Mouse (Mus musculus) ovary, adult 2 months (tissue): ENCODE results near the gene Gm20605. TPM values are rescaled to one million over a fixed set of nuclear protein-coding genes. Genes with fewer than 3 reads are reported as not detected.

ENCODE experiments used
- polyA plus RNA-seq: library from polyadenylated mRNA; depleted of rRNA; stranded (reverse); fragments of >200 nt; gene quantifications from 2 replicates; pipeline ENCODE4 v1.2.3, GENCODE M21; 2012; rRNA removed

The Gm20605 gene
- 33.5 and 36.4 TPM in 2 replicates for polyA plus RNA-seq

DNA sequence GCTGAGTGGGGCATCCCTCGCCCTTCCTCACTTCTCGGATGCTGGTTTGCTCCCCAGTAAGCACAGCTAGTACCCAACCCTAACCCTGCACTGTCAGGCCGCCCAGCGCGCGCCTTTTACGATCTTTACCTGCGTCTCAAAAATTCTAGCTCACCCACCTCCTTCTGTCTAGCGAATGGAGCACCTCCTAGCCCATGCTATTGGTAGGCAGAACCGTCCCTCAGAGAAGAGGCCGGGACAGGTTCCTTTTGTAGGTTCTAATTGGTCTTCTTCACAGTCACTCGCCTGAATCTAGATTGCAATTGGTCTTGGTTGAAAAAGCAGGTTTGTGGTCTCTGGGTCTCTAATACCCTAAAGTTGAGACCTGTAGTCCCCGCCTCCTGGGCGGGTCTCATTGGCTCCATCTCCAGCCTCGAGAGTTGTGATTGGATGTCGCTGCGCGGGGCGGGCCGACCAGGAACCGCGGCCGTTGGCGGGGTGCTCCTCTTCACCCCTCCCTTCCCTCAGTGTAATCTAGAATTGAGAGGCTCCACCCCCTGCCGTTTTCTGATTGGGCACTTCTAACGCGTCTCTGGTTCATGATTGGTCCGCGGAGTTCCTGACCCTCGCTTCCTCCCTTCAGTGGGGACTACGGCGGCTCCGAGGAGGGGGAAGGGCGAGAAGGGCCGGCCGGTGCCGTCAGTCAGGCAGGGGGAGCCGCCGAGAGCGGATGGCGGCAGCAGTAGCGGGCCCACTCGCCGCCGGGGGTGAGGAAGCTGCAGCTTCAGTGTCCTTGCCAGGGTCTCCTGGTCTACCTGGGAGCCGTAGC lies at the start of gene Gm20605, which contains the start of the genes Fbxo24 and Lrch4:
TSS of gene Gm20605 (plus strand) at position 678 of the 808 bp plus-strand sequence.
TSS of gene Fbxo24 (minus strand) at position 505 of the 808 bp plus-strand sequence.
TSS of gene Lrch4 (plus strand) at position 624 of the 808 bp plus-strand sequence.

DNA sequence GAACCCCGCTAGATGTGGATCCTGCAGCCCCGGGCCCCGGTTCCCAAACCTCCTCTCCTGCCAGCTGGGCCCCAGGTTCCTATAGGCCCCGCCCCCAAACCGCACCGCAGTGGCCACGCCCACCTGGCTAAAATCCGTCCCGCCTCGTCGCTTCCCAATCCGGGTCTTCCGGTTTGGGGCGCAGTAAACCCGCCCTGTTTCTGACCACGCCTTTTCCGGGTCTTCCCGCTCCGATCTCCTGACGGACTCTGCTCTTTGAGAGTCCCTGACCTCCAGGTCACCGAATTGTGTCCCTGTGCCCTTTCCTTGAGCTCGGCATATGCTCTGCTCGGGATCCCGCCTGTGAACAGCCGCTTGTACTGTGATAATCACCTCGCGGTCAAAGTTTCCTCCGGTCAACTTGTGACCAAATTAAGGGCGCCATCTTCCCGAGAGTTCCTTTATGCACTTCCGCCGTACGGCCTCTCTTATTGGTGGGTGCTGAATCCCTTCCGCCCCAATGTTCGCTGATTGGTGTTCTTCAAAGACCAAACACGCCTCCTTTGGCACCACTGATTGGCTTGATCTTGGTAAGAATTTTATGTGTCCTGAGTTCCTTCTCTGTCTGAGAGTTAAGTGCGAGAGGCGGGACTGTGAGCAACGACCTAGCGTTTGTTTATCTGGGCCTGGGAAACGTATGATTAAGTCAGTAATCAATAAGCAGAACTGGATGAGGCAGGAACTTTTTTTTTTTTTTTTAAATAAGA lies 28.2 kb upstream of the Gm20605 start, which contains the start of gene Mospd3:
TSS of gene Mospd3 (minus strand) at position 440 of the 746 bp plus-strand sequence.

DNA sequence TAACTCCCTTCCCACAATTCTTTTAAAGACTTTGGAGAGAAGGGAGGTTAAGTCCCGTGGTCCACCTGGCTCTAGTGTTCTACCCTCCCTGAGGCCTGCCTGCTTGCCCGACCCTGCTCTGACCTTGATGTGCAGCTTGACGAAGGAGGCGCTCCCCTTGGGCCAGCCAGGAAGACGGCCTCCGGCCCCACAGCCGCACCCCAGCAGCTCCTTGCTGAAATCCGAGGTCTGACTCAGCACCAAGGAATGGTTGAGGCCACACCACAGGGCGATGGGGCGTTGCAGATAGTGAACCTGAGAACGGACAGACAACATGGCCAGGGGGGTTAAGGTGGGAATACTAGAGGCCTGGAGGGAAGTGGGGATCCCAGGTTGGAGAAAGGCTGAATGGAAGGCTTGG lies 15.4 kb upstream of the Gm20605 start, which contains the start of gene Pcolce:
TSS of gene Pcolce (minus strand) at position 235 of the 400 bp plus-strand sequence.

DNA sequence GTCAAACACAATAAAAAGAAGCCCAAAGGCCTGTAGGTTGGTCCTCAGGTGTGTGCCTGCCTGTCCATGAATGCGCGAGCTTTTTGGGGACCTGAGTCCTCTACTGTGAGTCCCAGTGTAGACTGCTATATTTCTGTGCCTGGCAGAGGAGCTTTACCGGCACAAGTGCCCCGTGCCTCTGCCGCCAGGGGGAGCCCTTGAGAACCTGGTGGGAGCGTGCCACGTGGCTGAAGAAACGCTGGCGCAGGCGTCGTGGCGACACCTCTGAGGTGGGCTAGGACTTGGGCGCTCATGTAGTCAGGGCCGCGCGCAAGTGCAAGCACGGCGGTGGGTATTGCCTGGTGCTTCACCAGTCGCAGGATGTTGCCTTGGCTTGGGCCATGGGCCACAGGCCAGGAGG lies 12.1 kb downstream of the Gm20605 start, which contains the start of gene Sap25:
TSS of gene Sap25 (plus strand) at position 281 of the 400 bp plus-strand sequence.

DNA sequence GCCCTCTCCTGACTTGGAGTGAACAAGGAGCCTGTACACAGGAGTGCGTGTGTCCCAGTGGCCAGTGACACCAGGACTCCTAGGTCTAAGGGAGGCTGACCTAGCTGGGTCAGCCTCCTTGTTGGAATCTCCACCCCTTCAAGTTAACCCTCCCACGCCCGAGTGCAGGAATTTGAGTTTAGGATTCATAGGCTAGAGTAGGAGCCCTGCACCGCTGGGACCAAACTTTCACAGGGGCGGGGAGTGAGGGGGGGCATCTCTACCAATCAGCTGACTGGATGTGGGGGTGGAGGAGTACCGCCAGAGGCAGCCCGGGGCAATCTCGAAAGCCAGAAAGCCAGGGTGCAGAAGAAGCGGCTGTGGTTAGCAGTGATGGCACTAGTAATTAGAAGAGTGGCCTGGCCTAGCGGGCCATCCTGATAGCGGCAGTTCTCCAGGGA lies 16.7 kb downstream of the Gm20605 start, which contains the start of gene Irs3:
TSS of gene Irs3 (minus strand) at position 63 of the 440 bp plus-strand sequence.

DNA sequence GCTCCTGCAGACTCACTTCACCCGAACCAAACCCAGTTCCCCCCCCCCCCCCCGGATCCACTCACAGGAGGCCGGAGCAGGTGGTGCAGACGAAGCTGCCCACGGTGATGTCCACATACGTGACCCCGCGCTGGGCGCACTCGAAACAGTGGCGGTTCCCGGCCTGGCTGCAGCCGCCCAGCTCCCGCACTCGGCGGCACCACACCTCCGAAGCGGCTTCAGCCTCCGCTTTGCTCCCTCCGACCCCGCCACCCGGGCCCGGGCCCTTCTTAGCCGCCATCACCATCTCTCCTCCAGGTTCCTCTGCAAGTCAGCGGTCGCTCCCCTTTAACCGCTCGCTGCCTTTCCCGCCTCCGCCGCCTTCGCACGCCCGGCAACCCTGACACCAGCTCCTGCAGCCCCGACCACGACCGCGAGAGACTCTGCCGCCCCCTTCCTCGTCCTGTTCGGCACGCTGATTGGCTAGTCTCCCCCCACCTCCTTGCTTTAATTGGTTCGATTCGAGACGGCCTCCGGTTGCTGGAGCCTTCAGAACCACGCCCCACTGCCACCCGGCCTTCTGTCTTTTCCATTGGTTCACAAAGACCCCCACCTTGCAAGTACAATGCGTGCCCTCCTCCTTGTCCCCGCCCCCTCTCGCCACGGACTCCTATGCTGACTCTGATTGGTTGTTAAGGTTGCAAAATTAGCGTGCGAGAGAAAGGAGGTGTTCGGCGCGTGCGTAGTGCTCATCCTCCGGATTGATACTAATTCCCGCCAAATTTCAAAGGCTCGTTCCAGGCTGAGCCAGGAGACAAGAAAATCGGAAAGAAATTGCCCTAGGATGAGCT lies 55.5 kb downstream of the Gm20605 start, which contains the start of gene Agfg2:
TSS of gene Agfg2 (minus strand) at position 433 of the 830 bp plus-strand sequence.

Other genes with a start within 250 kb of the Gm20605 start
- 0.28 and 0.45 TPM in 2 replicates for gene Zan, start 152.1 kb upstream of the Gm20605 start, polyA plus RNA-seq
- 50.2 and 64.6 TPM in 2 replicates for gene Pop7, start 126.7 kb upstream of the Gm20605 start, polyA plus RNA-seq
- gene Gigyf1, start 110.6 kb upstream of the Gm20605 start, polyA plus RNA-seq: 49.3 and 49.4 TPM in 2 replicates
- gene Epo, start 95.9 kb upstream of the Gm20605 start, polyA plus RNA-seq: 0.60 TPM in 1 of 2 replicates, not detected in the other
- gene Gnb2, start 95.7 kb upstream of the Gm20605 start, polyA plus RNA-seq: 1,508 and 1,755 TPM in 2 replicates
- 0.08 TPM in 1 of 2 replicates, not detected in the other for gene Actl6b, start 75.7 kb upstream of the Gm20605 start, polyA plus RNA-seq
- gene Tfr2, start 59.3 kb upstream of the Gm20605 start, polyA plus RNA-seq: 1.9 TPM in 2 replicates
- 134 and 156 TPM in 2 replicates for gene Mospd3, start 28.1 kb upstream of the Gm20605 start, polyA plus RNA-seq
- 434 and 514 TPM in 2 replicates for gene Pcolce, start 15.4 kb upstream of the Gm20605 start, polyA plus RNA-seq
- gene Fbxo24, start 173 bp upstream of the Gm20605 start, polyA plus RNA-seq: 0.93 and 0.97 TPM in 2 replicates
- 47.7 and 50.0 TPM in 2 replicates for gene Lrch4, start 54 bp upstream of the Gm20605 start, polyA plus RNA-seq
- gene Sap25, start 12.2 kb downstream of the Gm20605 start, polyA plus RNA-seq: 94.8 and 112 TPM in 2 replicates
- gene Irs3, start 16.5 kb downstream of the Gm20605 start, polyA plus RNA-seq: 7.2 and 7.5 TPM in 2 replicates
- 33.2 and 38.9 TPM in 2 replicates for gene Agfg2, start 55.6 kb downstream of the Gm20605 start, polyA plus RNA-seq
- gene Nyap1, start 112.4 kb downstream of the Gm20605 start, polyA plus RNA-seq: 10.9 and 13.2 TPM in 2 replicates
- gene Tsc22d4, start 116.6 kb downstream of the Gm20605 start, polyA plus RNA-seq: 135 and 151 TPM in 2 replicates
- gene Ppp1r35, start 149.7 kb downstream of the Gm20605 start, polyA plus RNA-seq: 70.6 and 89.1 TPM in 2 replicates
- 42.4 and 45.4 TPM in 2 replicates for gene Mepce, start 158.5 kb downstream of the Gm20605 start, polyA plus RNA-seq
- 1.00 and 1.0 TPM in 2 replicates for gene Zcwpw1, start 158.6 kb downstream of the Gm20605 start, polyA plus RNA-seq
- 0.71 and 1.1 TPM in 2 replicates for gene Pilra, start 207.1 kb downstream of the Gm20605 start, polyA plus RNA-seq
- 2.1 and 3.6 TPM in 2 replicates for gene Pilrb1, start 228.9 kb downstream of the Gm20605 start, polyA plus RNA-seq
- gene Pilrb2, start 242.6 kb downstream of the Gm20605 start, polyA plus RNA-seq: 2.1 and 2.2 TPM in 2 replicates